Mouse (Mus musculus) kidney, postnatal 10 days (tissue): ENCODE data around the gene Scaf8.

ENCODE experiments used
- DNase-seq: peaks from one replicate; pipeline ENCODE4 v3.0.0; 2021; ENCODE audit warnings: mixed read lengths

Scaf8 gene

DNA sequence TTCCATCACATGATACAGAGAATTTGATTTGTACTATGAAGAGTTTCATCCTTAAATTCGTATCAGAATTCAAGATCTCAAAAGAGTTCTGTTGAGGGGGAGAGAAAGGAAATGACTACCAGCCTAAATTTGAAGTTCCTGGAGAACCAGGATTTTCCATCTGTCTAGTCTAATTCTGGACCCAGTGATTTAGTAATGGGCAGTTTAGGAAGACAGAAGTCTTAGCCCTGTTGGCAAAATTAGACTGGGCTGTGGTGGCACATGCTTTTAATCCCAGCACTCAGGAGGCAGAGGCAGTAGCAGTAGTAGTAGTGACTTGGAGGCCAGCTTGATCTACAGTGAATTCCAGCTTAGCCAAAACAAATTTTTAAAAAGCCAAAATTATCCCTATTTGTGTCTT lies 93.7 kb downstream of the Scaf8 start:
- DNase-seq = no peak

- no peak for DNase-seq
These were observed 94.8 kb downstream of the Scaf8 start for GRCm38 (mm10) chr17:3209581-3209980.

DNA sequence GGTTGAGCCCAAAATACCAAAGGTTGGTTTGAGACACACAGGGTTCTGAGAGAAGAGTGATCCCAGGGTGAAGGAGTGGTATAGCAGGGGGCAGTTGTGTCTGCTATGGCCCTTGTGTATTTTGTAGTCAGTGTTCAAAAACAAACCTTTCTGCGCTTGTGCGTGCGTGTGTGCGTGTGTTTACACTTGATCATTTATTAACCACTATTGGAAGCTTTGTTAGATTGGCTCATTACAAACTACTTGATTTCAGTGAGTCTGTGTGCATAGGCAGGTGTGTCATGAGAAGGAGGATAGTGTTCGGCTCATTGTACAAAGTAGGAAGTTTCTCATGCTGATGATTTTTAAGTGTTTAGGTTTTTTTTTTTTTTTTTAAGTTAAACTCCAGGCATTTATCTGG lies 95.4 kb downstream of the Scaf8 start:
- DNase-seq = no peak

- no peak for DNase-seq
These were observed 97.3 kb downstream of the Scaf8 start for GRCm38 (mm10) chr17:3212105-3212504.

DNA sequence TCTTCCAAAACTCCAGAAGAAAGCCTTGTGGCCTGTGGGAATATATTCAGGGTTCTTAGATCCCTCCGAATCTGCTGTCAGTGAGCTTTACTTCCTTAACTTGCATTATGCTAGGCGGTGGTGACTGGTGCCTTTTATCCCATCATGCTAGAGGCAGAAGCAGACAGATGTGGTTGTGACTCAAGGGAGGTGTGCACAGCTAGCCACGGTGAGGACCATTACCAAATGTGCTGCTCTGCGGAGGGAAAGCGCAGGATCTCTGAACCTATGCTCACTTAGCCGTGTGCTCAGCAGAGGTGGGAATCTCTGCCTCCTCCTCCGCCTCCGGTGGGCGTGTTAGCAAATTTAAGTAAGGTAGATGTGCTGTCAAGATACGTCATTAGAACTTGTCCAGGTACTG lies 98.1 kb downstream of the Scaf8 start:
- no peak for DNase-seq

DNA sequence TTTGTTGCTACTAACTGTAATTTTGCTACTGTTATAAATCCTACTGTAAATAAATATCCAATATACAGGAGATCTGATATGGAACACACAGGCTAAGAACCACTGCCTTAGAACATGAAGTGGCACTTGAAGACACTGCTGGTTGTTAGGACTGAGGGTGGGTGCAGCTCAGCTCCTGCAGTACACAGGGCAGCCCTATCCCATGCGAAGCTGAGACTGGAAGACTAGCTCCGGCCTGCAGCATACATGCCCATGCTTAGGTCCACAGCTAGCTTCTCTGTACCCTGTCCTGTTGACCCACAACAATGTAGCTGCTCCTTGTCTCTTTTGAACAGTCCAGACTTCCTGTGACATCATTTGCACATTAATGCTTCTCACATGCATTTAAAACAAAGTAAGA lies 100.1 kb downstream of the Scaf8 start:
- DNase-seq = no peak

DNA sequence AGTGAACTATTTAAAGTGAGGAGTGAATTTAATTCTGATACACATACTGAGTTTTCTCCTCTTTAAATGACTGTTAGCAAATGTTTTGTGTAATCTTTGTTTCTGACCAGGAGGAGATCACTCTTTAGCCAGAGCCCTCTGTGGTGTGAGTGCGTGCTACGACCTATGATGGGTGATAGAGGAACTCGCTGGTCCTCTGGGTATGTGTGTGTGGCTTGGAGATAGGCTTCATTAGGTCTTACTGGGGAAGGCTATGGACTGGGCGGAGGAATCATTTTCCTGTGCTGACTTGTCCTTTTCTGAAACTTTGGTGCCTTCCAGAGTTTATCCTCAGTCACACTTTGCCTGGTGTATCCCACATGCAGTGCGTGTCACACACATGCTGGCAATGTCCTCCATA lies 102.3 kb downstream of the Scaf8 start:
- no peak for DNase-seq

- no peak for DNase-seq
These were observed 103.6 kb downstream of the Scaf8 start for GRCm38 (mm10) chr17:3218364-3218763.

- peak; percentile 20 for DNase-seq
These were observed 104.1 kb downstream of the Scaf8 start for GRCm38 (mm10) chr17:3218916-3219315.

- no peak for DNase-seq
These were observed 105.4 kb downstream of the Scaf8 start for GRCm38 (mm10) chr17:3220201-3220600.

- DNase-seq = no peak
These were observed 108.3 kb downstream of the Scaf8 start for GRCm38 (mm10) chr17:3223071-3223470.

GRCm38 (mm10) chr17:3223721-3224120 lies 108.9 kb downstream of the Scaf8 start:
- no peak for DNase-seq

DNA sequence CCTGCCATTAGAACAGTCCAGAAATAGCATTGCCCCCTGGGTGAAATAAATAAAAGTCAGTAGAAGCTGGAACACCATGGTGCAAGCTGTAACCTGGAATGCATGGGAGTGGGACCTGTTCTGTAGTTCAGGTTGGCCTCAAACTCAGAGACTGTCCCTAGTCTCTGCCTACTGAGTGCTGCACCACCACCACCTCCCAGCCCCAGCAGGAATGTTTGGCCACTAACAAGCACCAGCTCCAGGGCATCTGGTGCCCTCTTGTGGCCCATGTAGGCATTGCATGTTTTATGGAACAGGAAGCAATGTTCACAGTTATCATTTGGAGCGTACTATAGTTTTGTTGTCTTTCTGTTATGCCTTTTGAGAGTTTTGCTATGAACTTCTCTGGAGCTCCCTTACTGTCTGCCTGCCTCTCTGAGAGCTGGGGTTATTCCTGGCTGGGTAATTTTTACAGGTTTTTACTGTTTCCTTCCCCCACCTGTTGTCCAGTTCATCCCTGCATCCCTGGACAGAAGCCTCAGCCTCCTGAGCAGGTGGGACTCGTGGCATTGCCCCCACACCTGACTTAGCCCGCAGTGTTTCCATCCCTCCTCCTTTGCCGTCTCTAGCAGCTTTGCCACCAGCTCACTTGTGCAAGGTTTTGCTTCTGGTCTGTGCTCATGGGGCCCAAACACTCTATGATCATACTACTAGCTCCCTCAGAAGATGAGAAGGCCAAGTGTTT lies 109.8 kb downstream of the Scaf8 start:
- peak; percentile 94 for DNase-seq

DNA sequence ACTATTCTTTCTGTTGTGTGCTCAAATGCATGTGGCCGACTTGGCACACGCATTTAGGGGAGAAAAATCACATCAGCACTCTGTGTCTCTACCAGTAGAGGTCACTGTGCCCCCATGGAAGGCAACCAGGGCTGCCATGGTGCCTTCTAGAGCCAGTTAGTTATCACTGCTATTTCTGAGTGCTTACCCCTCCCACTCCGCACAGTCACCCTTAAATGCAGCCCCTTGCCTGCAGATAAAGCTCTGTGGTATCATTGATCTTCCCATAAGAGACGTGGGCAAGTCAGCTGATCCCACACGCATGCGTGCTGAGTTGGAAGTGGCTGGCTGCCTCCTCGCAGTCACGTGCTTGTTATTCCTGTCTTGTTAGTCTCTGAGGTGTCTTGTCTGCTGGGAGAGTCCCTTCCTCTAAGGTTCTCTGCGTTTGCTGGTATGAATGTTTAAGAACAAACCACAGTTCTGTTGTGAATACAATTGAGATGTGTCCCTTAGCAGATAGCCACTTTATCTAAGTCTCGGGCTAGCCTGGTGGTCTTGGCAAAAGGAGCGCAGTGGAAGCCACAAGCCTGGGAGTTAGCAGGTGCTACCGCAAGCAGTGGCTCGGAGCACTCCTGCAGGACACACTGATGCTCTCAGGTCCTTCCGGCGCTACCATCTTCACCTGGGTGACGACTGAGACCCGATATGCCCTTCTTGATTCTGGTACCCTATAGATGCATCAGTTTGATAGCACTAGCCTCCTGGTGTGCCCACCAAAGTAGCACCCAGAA lies 115.6 kb downstream of the Scaf8 start:
- peak; percentile 69 for DNase-seq

DNA sequence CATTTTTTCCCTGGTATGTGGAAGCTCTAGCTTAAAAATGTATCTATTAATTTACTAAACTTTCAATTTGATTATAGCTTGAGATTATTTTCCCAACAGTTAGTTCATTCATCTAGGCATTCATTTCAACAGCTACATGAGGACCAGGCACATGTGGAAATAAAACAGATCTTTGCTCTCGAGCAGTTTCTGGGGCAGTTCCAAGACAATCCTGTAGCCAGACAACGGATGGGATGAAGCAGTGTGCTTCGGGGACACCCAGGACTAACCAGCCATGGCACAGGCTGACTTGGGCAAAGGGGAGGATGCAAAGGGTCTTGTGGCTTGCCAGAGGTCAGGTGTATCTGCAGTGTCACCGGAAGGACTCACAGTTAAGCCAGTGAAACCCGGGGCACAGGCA lies 117.9 kb downstream of the Scaf8 start:
- DNase-seq = no peak

DNA sequence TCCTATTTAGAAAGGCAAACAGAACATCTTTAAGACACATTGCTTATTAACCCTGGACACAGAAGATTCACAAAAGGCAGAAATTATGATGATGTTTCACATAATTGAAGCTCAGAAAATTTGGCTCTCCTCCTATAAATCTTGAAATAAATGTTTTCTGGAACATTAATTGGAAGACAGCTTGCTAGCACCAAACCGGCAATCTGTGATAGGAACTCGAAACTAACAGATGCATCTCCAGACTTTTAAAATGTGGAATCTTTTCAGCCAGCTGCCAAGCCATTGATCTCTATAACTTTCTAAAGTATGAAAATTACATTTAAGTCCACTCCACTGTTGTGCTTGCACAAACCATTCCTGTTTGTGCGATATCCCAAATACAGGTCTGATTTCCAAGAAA lies 128.9 kb downstream of the Scaf8 start:
- no peak for DNase-seq

GRCm38 (mm10) chr17:3244881-3245739 lies 130.3 kb downstream of the Scaf8 start:
- peak; percentile 52 for DNase-seq

DNA sequence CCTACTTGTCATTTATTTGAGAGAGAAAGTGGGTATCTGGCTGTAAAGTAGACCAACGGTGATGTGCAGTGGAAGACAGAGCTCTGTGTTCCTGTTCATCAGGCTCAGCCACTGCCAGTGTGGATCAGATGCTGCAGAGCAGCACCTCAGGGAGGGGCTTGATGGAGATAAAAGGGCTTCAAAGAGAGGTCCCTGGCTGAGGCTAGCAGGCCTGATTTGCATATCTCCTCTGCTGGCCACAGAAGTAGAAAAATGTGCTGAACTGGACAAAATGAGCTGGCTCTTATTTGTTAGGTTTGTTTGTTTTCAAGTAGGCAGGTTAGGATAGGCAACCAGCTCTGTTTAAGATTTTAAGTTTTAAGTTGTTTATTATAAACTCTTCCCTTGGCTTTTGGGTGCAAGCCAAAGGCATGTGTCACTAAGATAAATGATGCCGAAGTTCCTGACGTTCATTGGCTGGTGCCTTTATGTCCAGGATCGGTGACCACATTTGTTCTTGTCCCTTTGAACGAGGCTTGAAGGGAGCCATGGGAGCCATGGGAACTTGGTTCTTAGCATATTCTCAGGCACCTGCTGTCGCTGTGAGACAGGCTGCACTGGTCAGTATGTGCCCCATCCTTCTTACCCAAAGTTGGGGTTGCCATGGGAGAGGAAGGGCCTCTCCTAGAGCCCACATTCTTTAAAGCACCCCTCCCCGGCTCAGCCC lies 132.0 kb downstream of the Scaf8 start:
- peak; percentile 52 for DNase-seq
